Mouse (Mus musculus) limb, embryonic 14.5 days (tissue): ENCODE data around the gene Spsb1. TPM values are rescaled to one million over a fixed set of nuclear protein-coding genes. Genes with fewer than 3 reads are reported as not detected.

Experiments
- ATAC-seq: fragments of 200-750 bp; cut with Nextera tagmentation; 2 replicates; pipeline ENCODE4 v1.8.0; 2017; ENCODE audit warnings: low read depth, moderate number of reproducible peaks, moderate TSS enrichment; ENCODE audit not compliant: low FRiP score
- DNase-seq: peaks from one replicate; pipeline ENCODE4 v3.0.0-alpha.2; 2015; ENCODE audit warnings: low spot score
- H3K27ac ChIP-seq: fragments of 300-500 bp; sonication (generic); replicated peaks from 2 replicates; pipeline ENCODE4 v1.5.1; 2014; ENCODE audit warnings: low read depth, mild to moderate bottlenecking, low read length, moderate library complexity, mixed read lengths
- H3K27me3 ChIP-seq: fragments of 300-500 bp; sonication (generic); 2 replicates; pipeline ENCODE4 v1.6.1; 2014; ENCODE audit warnings: low read length, mixed read lengths; ENCODE audit not compliant: control insufficient read depth, insufficient read depth
- H3K36me3 ChIP-seq: fragments of 300-500 bp; sonication (generic); 2 replicates; pipeline ENCODE4 v1.6.1; 2014; ENCODE audit warnings: mild to moderate bottlenecking, low read length, moderate library complexity, mixed read lengths; ENCODE audit not compliant: control insufficient read depth, insufficient read depth
- H3K4me1 ChIP-seq: fragments of 300-500 bp; sonication (generic); 2 replicates; pipeline ENCODE4 v1.6.1; 2014; ENCODE audit warnings: antibody characterized with exemption, low read length, mixed read lengths; ENCODE audit not compliant: control insufficient read depth, insufficient read depth
- H3K4me2 ChIP-seq: fragments of 300-500 bp; sonication (generic); replicated peaks from 2 replicates; pipeline ENCODE4 v1.6.1; 2014; ENCODE audit warnings: low read depth, mild to moderate bottlenecking, low read length, moderate library complexity; ENCODE audit not compliant: severe bottlenecking
- H3K4me3 ChIP-seq: fragments of 300-500 bp; sonication (generic); replicated peaks from 2 replicates; pipeline ENCODE4 v1.5.1; 2014; ENCODE audit warnings: low read length
- H3K9ac ChIP-seq: fragments of 300-500 bp; sonication (generic); 2 replicates; pipeline ENCODE4 v1.6.1; 2014; ENCODE audit warnings: mild to moderate bottlenecking, low read depth, low read length, moderate library complexity; ENCODE audit not compliant: severe bottlenecking
- H3K9me3 ChIP-seq: fragments of 300-500 bp; sonication (generic); 2 replicates; pipeline ENCODE4 v1.6.1; 2016; ENCODE audit warnings: low read length; ENCODE audit not compliant: control insufficient read depth
- POLR2A ChIP-seq: fragments of 200-500 bp; IDR thresholded peaks from 2 replicates; pipeline ENCODE4 v1.8.0; 2012; ENCODE audit warnings: inconsistent platforms, mild to moderate bottlenecking, moderate library complexity, borderline replicate concordance; ENCODE audit not compliant: insufficient read depth, insufficient read length; ENCODE audit errors: extremely low read depth
- whole genome bisulfite sequencing: fragments of 180-500 bp; shearing (Covaris S2); extraction: QIAGEN DNeasy Blood & Tissue Kit; methylation state at CpG from one replicate; pipeline ENCODE4 v1.1.7; 2014; 5-methylcytosine and 5-hydroxymethylcytosine counted together
- polyA plus RNA-seq, 2 experiments: library from polyadenylated mRNA; depleted of rRNA in 1 of 2; stranded (reverse) in 1 of 2; unstranded in 1 of 2; fragments of >200 nt; fragmentation: Nextera tagmentation in 1 of 2; extraction: Ambion mirVana in 1 of 2; gene quantifications; 2 replicates each; pipeline versions ENCODE4 v1.2.1 to v1.2.3; 2012 to 2014

Gene Spsb1
- polyA plus RNA-seq, 2 experiments, result 18.0 to 19.4 TPM

GRCm38 (mm10) chr4:149895226-149895625 is 59.6 kb downstream of the Spsb1 start:
- no peak for ATAC-seq
- no peak for DNase-seq
- H3K4me2 ChIP-seq, result no peak overlapping the region
- no peaks in the 10 kb centered on the region for H3K27me3 ChIP-seq
- peak overlapping the region; percentile 53; the same call in 1 of the 2 replicates for H3K27ac ChIP-seq
- no peaks in the 10 kb centered on the region for H3K9me3 ChIP-seq
- no peak for TF ChIP-seq POLR2A
- WGBS, result 34% methylated on average over 7 of the region's 7 CpGs
- H3K9ac ChIP-seq, result no peak overlapping the region
- no peak overlapping the region for H3K4me3 ChIP-seq
- peaks cover 26% of the 10 kb centered on the region for H3K36me3 ChIP-seq
- peaks cover 60% of the 10 kb centered on the region for H3K4me1 ChIP-seq

- Histone ChIP-seq H3K4me1 (peaks cover 69% of the 10 kb centered on the region), H3K9me3 (no peaks in the 10 kb centered on the region), H3K9ac (no peak overlapping the region), H3K27me3 (no peaks in the 10 kb centered on the region), H3K4me2 (no peak overlapping the region), H3K4me3 (no peak overlapping the region), H3K27ac (peak overlapping the region; percentile 86), H3K36me3 (peaks cover 23% of the 10 kb centered on the region)
- WGBS, result 55% methylated on average over 7 of the region's 7 CpGs
- DNase-seq (no peak), ATAC-seq (no peak)
- no peak for TF ChIP-seq POLR2A
Measured at GRCm38 (mm10) chr4:149894300-149894699, 60.5 kb downstream of the Spsb1 start.

- peak overlapping the region; percentile 86 for H3K27ac ChIP-seq
- peak overlapping the region; percentile 8; the same call in 1 of the 2 replicates for H3K4me2 ChIP-seq
- no peak overlapping the region for H3K4me3 ChIP-seq
- TF ChIP-seq POLR2A, result no peak
- H3K27me3 ChIP-seq, result no peaks in the 10 kb centered on the region
- no peaks in the 10 kb centered on the region for H3K9me3 ChIP-seq
- ATAC-seq (peak; percentile 88), DNase-seq (peak; percentile 94)
- H3K4me1 ChIP-seq, result peaks cover 75% of the 10 kb centered on the region
- no peak overlapping the region for H3K9ac ChIP-seq
- H3K36me3 ChIP-seq, result peaks cover 17% of the 10 kb centered on the region
- 11% methylated on average over 11 of the region's 11 CpGs for WGBS
Measured at GRCm38 (mm10) chr4:149893611-149894151, 61.2 kb downstream of the Spsb1 start.

- no peak for TF ChIP-seq POLR2A
- no peak for ATAC-seq
- H3K4me2 ChIP-seq, result no peak overlapping the region
- DNase-seq, result no peak
- 62% methylated on average over 5 of the region's 5 CpGs for WGBS
- no peaks in the 10 kb centered on the region for H3K9me3 ChIP-seq
- H3K27me3 ChIP-seq, result no peaks in the 10 kb centered on the region
- peaks cover 81% of the 10 kb centered on the region for H3K4me1 ChIP-seq
- H3K36me3 ChIP-seq, result no peaks in the 10 kb centered on the region
- peak overlapping the region; percentile 86 for H3K27ac ChIP-seq
- no peak overlapping the region for H3K9ac ChIP-seq
- H3K4me3 ChIP-seq, result no peak overlapping the region
Measured at GRCm38 (mm10) chr4:149891172-149891960, 63.5 kb downstream of the Spsb1 start.

- no peaks in the 10 kb centered on the region for H3K36me3 ChIP-seq
- no peaks in the 10 kb centered on the region for H3K27me3 ChIP-seq
- 5% methylated on average over 8 of the region's 8 CpGs for WGBS
- H3K9me3 ChIP-seq, result no peaks in the 10 kb centered on the region
- peak overlapping the region; percentile 86 for H3K27ac ChIP-seq
- no peak overlapping the region for H3K9ac ChIP-seq
- peak; percentile 42 for ATAC-seq
- TF ChIP-seq POLR2A, result no peak
- peaks cover 73% of the 10 kb centered on the region for H3K4me1 ChIP-seq
- peak; percentile 84 for DNase-seq
- H3K4me3 ChIP-seq, result no peak overlapping the region
- peak overlapping the region; percentile 35 for H3K4me2 ChIP-seq
Measured at GRCm38 (mm10) chr4:149890551-149890950, 64.3 kb downstream of the Spsb1 start.
